Mouse (Mus musculus): Measurements from ENCODE around the gene Tpd52l2. TPM values are rescaled to one million over a fixed set of nuclear protein-coding genes. Genes with fewer than 3 reads are reported as not detected.
"Not testable (repeated sequence)": the region's sequence is repeated elsewhere in the genome, so short reads cannot be mapped to it uniquely, and the experiment has no call there.

Gene Tpd52l2
- total RNA-seq, 2 experiments from 2014 or later = 65.9 to 72.7 TPM

DNA sequence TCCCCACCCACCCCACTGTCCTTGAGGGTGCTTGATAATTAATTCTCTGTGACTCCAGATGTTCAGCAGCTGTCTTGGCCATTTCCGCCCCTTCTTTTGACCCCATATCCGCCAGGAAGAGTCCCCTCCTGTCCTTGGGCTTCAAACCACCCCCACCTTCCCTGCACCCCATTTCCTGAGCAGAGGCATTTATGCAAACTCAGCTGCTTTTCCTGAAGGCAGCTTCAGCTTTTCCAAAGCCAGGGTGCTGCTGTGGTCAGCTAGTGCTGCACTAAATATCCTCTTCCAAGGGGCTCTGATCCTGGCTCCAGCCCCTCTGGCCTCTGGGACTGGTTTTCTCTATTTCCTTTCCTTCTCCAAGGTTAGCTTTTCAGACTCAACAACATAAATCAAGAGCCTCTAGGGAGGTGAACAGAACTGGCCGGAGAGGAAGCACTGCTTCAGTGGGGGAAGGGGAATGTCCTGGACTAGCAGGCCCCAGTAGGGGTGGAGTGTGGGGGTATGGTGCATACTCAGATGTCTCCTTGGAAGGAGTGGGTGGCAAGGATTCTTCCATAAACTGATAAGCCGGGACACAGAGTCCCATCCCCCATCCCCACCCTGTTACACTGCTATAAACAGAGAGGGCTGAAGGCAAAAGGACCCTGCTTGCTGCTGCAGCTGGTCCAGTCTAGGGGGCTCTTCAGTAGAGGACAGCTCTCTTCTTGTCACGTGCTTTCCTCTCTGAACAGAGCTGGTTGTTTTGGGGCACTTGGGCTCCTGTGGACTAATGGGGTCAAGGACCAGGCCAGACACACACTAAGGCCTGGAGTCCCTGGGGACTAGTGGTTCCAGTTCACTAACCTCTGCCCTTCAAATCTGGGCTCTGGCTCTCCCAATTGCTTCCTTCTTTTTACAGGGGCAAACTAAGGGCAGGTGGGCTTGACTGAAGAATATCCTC, 9.3 kb upstream of the Tpd52l2 start:
- DNase-seq = peak; percentile 59

DNA sequence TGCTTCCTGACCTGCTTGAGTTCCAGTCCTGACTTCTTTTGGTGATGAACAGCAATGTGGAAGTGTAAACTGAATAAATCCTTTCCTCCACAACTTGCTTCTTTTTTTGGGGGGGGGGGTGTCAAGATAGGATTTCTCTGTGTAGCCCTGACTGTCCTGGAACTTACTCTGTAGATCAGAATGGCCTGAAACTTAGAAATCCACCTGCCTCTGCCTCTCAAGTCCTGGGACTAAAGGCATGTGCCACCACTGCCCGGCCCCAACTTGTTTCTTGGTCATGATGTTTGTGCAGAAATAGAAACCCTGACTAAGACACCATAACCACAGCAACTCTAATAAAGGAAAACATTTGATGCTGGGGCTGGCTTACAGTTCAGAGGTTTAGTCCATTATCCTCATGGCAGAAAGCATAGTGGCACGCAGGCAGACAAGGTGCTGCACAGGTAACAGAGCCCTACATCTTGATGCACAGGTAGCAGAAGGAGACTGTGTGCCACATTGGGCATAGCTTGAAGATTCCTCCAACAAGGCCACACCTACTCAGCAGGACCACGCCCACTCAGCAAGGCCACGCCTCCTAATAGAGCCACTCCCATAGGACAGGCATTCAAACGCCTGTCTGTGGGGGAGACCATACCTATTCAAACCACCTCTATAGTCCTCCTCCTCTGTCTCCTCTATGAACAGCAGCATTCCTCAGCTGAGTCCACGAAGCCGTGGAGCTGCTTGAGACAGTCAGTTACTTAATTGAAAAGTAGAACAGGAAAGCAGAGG, 5.3 kb upstream of the Tpd52l2 start:
- no peak for DNase-seq

DNA sequence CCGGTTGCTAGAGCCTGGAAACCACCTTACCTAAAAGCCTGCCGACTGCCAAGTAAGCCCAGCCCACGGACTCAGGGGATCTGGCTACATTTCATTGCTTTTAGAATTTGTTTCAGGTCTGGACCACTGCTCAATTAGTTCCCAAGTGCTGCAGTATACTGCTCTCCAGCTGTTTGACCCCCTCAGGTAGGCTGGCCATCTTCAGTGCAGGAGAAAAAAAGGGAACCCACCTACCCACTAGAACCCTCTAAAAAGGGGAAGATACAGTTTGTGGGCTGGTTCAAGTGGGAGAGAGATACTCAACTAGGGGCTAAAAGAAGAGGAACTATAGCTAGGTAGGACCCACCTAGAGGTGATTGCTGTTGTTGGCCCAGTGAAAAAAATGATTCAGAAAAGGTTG, 4.7 kb upstream of the Tpd52l2 start:
- DNase-seq = no peak

DNA sequence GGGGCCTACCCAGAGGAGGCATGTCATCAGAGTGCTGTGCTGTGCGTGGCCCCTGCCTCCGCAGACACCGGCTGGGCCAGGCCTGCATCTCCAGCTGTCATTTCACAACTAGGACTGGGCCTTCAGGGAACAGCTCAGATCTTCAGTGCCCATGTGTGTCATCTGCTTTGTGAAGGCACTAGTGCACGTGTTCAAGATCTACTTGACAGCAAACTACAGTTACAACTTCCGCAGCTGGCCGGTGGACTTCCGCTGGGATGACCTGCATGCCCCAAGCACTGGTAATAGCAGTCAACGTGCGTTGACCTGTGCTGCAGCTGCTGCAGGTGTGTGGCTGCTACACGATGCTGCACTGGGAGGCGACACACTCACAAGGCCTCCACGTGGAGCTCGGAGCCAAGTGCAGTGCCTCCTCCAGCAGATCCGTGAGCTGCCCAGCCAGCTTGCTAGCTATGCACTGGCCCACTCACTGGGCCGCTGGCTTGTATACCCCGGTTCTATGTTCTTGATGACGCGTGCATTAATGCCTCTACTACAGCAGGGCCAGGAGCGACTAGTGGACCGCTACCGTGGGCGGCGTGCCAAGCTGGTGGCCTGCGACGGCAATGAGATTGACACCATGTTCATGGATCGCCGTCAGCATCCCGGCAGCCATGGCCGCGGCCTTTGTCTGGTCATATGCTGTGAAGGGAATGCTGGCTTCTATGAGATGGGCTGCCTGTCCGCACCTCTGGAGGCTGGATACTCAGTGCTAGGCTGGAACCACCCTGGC, 3.6 kb upstream of the Tpd52l2 start, which contains the start of gene Abhd16b:
Abhd16b (plus strand) TSS at position 51 of the 772 bp plus-strand sequence.
- DNase-seq = no peak

DNA sequence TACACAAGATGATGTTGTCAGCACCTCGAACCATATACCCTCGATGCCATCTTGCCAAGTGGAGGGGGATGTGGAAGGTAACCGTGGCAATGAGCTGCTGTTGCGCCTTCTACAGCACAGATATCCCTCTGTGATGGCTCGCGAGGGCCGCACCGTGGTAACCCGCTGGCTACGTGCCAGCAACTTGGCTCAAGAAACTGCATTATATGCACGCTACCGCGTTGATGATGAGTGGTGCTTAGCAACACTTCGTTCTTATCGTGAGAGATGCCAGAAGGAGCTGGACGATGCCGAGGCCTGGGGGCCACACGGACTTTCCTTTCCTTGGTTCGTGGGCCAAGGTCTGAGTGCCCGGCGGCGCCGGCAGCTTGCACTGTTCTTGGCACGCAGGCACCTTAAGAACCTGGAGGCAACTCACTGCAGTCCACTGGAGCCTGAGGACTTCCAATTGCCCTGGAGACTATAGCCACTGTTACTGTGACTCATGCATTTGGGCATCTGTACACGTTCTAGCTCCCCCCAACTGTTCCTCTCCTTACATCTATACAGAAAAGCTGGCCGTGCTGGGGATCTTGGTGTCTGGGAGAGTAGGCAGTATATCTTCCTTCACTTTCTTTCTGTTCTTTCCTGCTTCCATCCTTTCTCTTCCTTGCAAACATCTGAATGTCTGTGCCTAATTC, 2.5 kb upstream of the Tpd52l2 start:
- no peak for DNase-seq

DNA sequence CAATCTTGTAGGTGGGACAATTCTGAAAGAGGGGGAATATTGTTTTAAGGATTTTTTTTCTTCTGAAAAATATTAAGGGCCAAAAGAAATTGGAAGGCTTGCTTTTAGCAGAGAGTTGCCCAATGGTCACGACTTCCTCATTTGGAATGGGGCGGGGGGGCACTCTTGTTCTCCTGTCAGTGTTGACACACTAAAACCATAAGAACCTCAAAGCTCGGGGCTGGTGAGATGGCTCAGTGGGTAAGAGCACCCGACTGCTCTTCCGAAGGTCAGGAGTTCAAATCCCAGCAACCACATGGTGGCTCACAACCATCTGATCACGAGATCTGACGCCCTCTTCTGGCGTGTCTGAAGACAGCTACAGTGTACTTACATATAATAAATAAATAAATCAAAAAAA, 1.1 kb upstream of the Tpd52l2 start:
- not testable (repeated sequence) for DNase-seq

DNA sequence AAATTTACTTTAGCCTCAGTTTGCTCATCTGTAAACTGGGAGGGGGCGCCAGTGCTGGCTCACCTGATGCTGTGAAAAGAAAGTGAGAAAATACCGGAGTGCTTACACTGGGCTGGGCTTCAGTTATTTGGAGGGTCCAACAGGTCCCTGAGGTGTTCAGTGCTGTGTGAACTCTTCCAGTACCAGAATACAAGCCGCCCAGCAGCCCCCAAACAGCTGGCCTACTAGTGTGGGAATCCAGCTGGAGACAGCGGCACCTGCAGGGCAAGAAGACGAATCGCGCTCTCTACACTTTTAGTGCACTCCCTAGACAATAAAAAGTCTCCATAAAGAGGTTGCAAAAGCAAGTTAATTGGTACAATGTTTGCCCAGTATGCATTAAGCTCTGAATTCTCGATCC, 661 bp upstream of the Tpd52l2 start:
- peak; percentile 80 for DNase-seq

DNA sequence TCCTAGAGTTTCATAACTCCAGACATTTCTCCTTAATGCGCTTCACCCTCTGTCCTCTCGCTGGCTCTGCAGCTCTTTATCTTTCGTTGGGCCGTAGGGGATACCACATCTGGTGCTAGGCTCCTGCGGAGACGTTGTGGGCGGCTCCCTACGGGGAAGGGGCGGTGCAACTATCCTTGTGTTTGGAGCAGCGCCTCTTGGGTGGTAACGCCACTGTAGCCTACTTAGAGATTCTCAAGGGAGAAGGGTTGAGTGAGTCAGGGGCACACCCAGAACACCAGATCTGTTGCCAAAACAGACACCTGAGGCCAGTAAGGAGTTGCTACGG, 570 bp downstream of the Tpd52l2 start:
- peak; percentile 66 for DNase-seq

DNA sequence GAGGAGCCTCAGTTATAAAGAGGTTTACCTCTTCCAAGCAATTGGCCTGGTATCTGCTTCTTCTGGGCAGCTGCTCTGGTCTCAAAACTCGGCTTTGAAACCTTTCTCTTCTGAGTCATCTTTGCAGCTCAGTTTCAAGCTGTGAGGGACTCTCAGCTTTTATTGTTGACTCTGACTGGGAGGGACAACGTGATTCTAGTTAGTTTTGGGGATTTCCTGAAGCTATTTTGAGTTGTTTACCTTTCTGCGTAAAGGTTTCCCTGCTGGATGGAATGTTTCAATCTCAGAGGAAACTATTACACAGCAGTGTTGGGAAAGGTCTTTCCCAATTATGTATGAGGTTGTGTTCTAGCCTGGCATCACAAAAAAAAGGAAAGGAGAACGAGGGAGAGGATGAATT, 1.7 kb downstream of the Tpd52l2 start:
- no peak for DNase-seq

DNA sequence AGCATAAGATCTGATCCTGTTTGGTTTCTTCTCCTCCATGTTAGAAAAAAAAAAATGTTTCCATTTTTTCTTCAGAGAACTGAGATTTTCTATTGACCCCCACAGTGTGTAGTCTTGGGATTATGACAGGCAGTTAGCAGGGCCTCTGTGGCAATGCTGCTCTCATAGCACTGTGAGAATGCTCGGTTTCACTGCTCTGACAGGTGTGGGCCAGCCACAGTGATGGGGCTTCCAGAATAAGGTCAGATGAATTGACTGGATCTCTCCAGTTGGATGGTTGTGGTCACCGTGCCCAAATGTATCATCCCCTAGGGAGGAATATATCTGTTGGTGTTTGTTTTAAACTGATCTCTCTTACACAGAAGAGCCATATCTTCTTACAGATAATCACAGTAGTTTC, 12.2 kb downstream of the Tpd52l2 start:
- no peak for DNase-seq

DNA sequence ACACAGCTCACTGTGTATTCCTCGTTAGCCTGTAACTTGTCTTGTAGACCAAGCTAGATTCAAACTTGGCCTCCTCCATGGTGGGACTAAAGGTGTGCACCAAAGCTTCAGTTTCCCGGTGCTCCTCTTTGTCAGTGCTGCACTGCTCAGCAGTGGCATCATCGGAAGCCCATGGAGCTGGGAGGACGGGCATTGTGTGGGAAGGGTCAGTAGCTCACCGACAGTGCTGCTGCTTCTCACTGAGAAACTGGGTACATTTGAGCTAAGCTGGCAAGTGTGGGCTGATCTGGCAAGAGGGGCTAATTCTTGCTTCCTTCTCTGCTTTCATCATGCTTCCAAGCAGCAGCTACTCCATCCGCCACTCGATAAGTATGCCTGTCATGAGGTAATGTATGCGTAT, 14.3 kb downstream of the Tpd52l2 start:
- no peak for DNase-seq

DNA sequence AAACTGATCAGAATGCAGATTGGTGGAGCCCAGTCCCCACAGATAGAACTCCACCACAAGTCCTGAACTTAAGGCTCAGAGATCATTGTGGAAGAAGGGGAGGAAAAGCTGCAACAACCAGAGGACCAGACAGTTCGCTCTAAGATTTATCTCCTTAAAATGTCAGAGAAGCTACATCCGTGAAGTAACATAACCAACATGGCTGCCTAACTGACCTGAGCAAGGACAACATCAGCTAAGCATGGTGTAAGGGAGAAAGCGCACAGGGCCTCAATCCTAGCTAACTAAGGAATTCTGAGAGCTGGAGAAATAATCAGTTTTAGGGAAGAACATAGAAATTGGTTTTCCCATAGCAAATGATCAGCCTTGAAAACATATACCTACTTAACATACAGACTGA, 22.3 kb downstream of the Tpd52l2 start:
- no peak for DNase-seq

DNA sequence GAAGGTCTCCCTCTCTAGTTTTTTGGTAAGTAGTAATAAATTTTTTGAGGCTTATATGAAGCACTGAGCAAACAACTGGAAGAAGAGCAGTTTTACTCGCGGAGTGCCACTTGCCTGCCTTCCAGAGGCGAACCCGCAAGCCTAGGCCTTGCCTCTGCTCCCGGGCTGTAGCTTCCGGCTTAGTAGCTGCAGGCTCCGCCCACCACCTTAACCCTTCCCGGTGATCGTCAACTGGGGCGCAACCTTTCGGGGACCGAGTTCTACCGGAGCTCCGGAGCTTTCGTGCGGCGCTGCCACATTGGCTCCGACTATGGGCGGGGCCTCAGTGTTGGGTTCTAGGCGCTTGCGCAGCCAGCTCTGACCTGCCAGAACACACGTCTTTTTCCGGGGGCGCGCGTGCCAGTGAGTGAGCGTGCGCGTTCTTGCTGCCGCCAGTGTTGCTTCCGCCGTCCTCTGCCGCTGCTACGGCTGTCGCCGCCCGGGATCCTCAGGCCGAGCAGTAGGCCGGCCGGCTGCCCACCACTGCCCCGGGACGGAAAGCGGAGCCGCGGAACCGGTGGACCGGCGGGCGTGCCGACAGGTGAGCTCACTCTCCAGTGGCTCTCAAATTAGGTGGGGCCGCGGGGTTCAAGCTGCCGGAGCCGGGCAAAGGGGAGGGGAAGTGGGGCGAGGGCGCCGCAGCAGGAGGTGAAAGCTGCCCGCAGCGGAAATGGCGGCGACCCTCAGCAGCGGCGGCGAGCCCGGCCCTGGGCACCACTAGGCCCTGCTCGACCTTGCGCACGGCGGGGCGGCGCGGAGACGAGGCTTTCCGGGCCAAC, 23.4 kb downstream of the Tpd52l2 start, which contains the start of gene Dnajc5:
Dnajc5 (plus strand) TSS at position 368 of the 818 bp plus-strand sequence.
- DNase-seq = peak; percentile 98

DNA sequence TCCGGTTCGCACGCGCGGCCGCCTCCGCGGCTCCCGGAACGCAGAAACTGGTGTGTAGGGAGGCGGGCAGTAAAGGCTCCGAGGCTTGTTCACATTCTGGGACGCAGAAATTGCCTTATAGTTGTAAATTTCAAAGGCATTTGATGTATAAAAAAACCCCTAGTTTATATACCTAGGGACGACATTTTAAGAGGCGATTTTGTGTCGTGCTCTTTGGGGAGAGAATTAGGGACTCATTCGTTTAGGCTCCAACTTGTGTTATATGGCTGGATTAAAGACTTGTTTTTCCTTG, 23.9 kb downstream of the Tpd52l2 start:
- no peak for DNase-seq

DNA sequence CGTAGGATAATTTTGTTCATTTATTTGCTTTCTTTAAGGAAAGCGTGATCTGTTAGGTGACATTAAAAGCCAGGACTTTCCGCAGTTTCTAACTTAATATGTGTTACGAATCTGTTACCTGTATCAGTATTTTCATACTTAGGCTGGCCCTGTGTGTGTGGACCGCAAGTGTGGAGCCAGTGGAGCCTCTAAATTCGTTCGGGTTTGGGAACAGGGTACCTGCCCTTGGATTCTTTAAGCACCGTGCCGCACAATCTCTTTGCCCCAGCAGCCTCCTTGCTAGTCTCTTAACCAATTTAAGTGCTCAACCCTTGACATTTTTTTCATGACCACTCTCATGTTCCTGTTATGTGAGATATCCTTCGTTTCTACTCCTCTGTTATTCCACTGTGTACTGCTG, 24.5 kb downstream of the Tpd52l2 start:
- no peak for DNase-seq

DNA sequence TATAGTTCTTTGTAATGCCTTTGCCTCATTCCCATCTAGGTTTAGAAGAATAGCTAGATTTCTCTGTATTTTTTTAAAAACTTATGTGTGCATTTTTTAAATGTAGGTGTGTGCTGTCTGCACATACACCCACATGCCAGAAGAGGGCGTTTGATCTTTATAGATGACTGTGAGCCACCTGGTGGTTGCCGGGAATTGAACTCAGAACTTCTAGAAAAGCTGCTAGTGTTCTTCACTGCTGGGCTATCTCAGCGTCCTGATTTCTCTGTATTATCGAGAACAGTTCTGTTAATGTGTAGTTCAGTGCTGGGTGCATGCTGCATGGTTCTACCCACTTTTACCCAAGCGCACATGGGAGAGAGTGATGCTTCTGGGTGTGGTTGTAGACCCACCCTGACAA, 25.9 kb downstream of the Tpd52l2 start:
- DNase-seq = peak; percentile 36

DNA sequence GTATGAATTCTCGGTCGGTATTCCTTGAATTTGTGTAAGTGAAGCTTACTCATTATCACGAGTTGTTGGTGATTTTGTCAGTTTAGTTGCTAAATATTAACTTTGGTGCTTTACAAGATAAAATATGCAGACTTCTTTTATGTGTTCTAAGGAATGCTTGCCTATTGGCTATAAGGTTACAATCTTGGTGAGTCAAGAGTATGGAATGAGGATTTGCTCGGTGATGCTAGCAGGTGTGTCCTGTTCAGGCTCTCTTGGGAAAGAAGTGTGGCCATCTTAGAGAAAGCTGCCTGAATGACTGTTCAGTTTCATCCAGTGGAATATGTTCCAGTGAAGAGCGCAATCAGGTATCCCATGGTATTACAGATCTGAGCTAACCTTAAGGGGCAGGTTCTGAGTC, 28.6 kb downstream of the Tpd52l2 start:
- no peak for DNase-seq

DNA sequence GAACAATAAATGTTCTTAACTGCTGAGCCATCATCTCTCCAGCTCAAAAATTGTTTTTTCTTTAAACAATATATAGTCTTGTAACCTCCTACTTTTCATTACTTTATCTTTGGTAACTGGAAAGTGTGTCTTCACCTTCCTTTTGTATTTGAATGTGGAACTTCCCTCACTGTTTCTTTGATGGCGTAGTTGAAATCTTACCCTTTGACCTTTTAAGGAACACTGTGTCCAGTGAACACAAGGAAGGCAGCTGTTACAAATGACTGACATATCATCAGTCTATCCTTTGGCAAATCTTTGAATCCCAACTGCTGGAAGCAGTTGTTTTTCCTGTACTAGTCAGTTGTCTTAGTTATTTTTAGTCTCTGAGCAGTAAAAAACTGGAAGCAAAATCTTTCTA, 32.1 kb downstream of the Tpd52l2 start:
- DNase-seq = no peak

DNA sequence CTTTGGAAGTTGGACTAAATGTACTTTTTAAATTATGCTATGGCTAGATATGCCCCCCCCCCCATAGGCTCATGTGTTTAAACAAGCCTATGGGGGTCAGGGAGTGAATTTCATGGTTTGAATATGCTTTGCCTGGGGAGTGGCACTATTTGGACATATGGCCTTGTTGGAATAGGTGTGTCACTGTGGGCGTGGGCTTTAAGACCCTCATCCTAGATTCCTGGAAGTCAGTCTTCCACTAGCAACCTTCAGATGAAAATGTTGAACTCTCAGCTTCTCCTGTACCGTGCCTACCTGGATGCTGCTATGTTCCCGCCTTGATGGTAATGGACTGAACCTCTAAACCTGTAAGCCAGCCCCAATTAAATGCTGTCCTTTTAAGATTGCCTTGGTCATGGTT, 35.6 kb downstream of the Tpd52l2 start:
- DNase-seq = no peak

DNA sequence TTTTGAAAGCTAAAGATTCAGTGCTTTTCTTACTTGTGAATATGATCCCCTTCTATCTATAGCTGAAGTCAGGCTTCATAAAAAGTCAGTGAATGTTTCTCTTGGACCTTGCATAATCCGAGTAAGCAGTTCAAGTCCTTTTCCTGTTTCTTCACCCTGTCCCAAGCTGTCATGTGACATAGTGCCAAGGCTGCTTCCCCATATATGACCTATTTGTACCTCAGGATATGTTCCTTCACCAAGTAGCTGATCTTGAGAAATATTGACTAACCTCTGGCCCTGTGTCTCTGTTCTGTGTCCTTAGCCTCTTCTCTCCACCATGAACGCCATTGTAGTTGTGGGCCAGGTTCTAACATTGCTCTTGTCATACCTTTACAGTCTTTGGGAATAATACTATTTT, 39.5 kb downstream of the Tpd52l2 start:
- no peak for DNase-seq

DNA sequence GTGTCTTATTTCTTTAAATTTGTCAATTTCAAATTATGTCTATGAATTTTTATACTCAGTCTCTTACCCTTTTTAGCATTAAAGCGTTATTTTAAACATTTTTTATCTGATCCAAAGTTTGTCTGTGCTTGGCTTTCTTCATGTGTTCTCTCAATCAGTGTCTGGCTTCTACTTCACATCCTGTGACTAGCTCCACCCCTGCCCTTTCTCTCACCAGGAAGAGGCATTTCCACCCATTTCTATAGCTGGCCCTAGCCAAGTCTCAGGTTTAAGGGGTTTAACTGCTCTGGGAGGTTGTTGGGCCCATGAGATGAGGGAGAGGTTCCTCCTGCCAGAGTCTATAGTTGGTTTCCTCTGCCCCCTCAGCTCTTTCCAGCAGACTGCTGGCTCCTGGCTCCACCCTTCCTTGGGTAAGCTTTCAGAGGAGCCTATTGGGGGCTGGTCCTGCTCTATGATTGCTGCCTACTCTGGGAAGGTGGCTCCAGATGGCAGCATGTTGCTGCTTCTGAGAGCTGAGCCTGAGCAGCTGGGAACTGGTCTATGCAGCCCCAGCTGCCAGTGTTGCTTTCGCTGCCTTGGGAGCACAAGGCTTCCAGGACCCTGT, 40.6 kb downstream of the Tpd52l2 start:
- DNase-seq = peak; percentile 38

Measured in heart, postnatal 4 days (tissue).